Mouse (Mus musculus) layer of hippocampus, postnatal 36 days (tissue): Measurements from ENCODE around the gene Srgap3. TPM values are rescaled to one million over a fixed set of nuclear protein-coding genes. Genes with fewer than 3 reads are reported as not detected.

Experiments used
- DNase-seq, 2 experiments: peaks; one replicate each; pipeline ENCODE4 v3.0.0; 2022
- total RNA-seq, 2 experiments: library from RNA; stranded (reverse); gene quantifications; 2 replicates each; pipeline ENCODE4 v1.2.3; 2021

Gene Srgap3
- total RNA-seq, 2 experiments from 2014 or later = 276 to 301 TPM

DNA sequence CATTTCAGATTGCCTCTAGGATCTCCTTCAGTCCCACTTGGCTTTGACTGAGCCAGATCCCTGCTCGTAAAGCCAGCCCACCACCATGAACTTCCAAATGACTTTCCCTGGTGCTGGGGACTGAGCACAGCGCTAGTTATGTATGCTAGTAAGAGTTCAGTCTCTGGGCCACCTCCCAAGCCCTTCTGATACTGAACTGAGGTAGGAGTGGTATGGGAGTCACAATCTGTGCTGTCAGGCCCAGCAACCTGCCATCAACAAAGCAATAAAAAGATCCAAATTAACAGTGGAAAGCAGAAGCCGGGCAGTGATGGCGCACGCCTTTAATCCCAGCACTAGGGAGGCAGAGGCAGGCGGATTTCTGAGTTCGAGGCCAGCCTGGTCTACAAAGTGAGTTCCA, 134.2 kb downstream of the Srgap3 start:
- DNase-seq = no peak

DNA sequence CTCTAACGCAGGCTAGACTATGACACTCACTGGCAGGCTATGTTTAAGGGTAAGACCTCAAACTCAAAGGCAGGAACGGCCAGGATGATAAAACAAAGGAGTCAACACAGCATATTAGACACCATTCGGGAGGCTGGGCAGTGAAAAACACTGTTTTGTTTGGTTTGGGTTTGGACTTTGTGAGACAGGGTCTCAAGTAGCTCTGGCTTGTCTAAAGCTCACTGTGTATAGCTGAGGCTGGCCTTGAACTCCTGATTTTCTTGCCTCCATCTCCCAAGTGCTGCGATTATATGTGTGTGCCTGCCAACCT, 136.6 kb downstream of the Srgap3 start:
- no peak for DNase-seq

GRCm38 (mm10) chr6:112809658-112810520, 137.2 kb downstream of the Srgap3 start:
- peak; percentile 56 to 60 for DNase-seq

GRCm38 (mm10) chr6:112808738-112809137, 138.3 kb downstream of the Srgap3 start:
- no peak for DNase-seq

- DNase-seq = no peak
Measured at GRCm38 (mm10) chr6:112801917-112802316, 145.1 kb downstream of the Srgap3 start.

DNA sequence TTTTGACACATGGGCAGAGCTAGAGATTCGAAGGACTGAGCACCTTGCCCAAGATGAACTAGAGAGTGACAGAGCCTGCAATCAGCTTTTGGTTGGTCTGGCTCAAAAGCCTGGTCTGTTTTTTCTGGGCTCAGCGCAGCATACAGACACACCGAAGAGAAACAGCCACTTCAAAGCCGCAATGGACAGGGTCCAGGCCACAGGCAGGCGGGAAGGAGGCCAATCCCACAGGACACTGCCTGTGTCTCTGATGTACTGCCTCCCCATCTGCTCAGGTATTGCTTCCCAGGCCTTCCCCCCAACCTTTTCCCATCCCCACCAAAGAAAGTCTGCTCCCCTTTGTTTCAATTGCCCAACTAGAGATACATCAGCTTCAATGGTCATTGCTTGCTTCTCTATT, 148.7 kb downstream of the Srgap3 start:
- no peak for DNase-seq

DNA sequence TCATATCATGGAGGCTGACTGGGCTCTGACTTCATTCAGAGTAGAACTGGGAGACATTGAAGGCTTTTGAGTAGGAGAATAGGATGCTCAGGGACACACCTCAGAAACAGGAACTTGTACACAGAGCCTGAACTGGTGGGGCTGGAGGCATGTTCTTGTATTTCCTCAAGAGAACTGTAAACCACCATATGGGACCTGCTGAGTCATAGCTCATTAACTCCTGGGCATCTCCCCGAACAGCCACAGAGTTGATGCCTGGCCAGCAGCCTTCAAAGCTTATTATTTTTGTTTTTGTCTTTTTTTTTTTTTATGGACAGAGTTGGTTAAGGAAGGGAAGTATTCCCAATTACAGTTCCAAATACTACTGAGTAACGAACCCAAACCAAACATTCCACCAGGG, 150.5 kb downstream of the Srgap3 start:
- no peak for DNase-seq

DNA sequence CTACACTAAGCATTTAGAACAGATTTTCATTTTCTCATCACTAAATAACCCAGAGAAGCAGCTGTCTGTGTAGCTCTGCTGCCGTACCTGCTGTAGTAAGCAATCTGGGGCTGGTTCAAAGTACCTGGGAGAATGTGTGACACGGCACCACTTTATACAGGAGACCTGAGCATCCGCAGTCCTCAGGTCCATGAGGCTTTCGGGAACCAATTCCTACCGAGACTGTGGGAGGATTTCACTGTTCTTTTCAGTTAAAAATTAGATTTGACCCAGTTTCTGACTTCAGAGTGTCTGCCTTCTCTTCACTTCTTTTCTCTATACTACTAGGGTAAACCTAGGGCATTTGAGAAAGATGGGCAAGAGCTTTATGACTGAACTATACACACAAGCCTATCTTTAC, 153.2 kb downstream of the Srgap3 start:
- DNase-seq = no peak

GRCm38 (mm10) chr6:112789901-112790300, 157.2 kb downstream of the Srgap3 start:
- no peak for DNase-seq

DNA sequence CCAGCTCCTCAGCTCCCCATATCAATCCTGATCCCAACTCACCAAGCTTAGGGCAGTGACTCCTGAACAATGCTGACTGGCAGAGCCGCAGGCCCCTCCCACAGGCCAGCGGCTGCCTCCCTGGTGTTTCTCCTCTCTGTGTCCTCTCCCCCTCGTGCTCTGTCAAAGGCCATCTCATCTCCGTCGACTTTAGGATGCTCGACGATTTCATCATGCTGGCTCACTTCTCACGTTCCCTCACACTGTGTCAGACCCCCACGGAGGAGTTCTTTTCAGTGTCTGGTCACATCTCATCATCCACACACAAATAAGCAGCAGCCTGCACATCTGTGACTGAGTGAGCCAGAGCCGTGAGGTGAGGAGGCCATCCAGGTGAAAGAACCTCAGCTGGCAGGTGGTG, 158.4 kb downstream of the Srgap3 start:
- DNase-seq = no peak

- DNase-seq = no peak
Measured at GRCm38 (mm10) chr6:112788174-112788573, 158.9 kb downstream of the Srgap3 start.

- no peak for DNase-seq
Measured at GRCm38 (mm10) chr6:112781409-112782093, 165.5 kb downstream of the Srgap3 start.

- no peak for DNase-seq
Measured at GRCm38 (mm10) chr6:112778211-112778610, 168.9 kb downstream of the Srgap3 start.

DNA sequence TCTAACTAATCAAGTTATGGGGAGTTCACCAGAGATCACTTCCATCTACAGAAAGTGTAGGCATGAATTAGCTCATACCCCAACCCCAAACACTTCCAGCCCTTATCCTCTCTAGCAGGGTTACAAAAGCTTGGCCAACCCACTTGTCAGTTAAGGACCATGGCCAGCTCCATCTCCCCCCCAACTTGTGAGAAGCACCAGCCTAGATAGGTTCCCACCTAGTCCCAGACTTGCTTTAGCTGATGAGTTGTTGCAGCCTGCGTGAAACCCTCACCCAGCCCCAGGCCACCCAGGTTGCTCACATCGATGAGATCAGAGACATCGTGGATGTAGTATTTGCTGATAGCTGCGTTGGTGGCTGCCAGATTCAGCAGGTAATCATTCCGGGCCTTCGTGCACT, 170.3 kb downstream of the Srgap3 start:
- DNase-seq = no peak

- DNase-seq = no peak
Measured at GRCm38 (mm10) chr6:112773754-112774153, 173.3 kb downstream of the Srgap3 start.

DNA sequence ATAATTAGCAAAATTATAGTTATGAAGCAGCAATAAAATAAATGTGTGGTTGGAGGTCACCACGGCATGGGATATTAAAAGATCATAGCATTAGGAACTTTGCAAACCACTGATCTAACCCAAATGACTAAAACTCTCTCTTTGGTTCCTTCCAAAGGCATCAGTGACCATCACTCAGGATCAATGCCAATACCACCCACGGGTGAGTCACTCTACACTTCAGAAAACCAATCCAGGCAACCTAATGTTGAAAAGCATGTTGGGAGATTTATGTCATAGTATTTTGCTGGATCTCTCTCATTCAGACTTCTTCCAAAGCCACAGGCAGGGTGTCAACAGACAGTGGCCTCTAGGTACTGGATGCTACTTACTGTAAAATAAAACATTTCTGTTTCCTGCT, 176.1 kb downstream of the Srgap3 start:
- no peak for DNase-seq

- no peak for DNase-seq
Measured at GRCm38 (mm10) chr6:112758541-112758940, 188.5 kb downstream of the Srgap3 start.

- DNase-seq = no peak
Measured at GRCm38 (mm10) chr6:112756866-112757265, 190.2 kb downstream of the Srgap3 start.

- DNase-seq = no peak
Measured at GRCm38 (mm10) chr6:112754994-112755393, 192.1 kb downstream of the Srgap3 start.

GRCm38 (mm10) chr6:112752517-112752916, 194.5 kb downstream of the Srgap3 start:
- DNase-seq = no peak

DNA sequence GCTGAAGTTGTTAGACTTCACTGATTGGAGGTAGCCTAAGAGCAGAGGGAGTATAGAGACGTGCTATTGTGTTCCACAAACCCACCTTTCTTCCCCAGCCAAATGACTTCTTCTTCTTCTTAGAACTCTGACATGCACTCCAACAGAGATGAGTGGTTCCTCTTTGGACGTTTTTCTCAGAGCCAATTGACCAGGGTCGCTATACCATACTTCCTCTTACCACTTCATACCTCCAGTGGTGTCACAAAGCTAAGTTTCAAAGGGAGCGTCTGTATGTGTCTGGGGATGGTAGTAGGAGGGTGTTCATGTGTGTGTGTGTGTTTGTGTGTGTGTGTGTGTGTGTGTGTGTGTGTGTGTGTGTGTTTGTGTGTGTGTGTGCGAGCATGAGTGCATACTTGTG, 195.1 kb downstream of the Srgap3 start:
- DNase-seq = no peak

- DNase-seq = no peak
Measured at GRCm38 (mm10) chr6:112742297-112742696, 204.8 kb downstream of the Srgap3 start.

GRCm38 (mm10) chr6:112741766-112742165, 205.3 kb downstream of the Srgap3 start:
- no peak for DNase-seq

- DNase-seq = no peak
Measured at GRCm38 (mm10) chr6:112739635-112740034, 207.4 kb downstream of the Srgap3 start.
